ENCODE assay signal across 9 mouse cellular contexts in genomic region chr1:156838177-156838576, GRCm38 (mm10). TPM values are rescaled to one million over a fixed set of nuclear protein-coding genes. Genes with fewer than 3 reads are reported as not detected.
A peak's percentile ranks its signal among the peaks of the same experiment; 100 is the strongest.
DNase-seq lines count a peak whose midpoint lies in the region; ATAC-seq lines count a peak whose summit lies in the region.
"Had no signal": no experiment of that assay in that cellular context is flagged by ENCODE, and none has a peak within 500 bp of the region (broad histone marks: within the 10 kb centered on the region; RNA-seq: fewer than 3 reads in every experiment).

Gene Angptl1, plus strand, starts transcription at chr1:156838562.

- ATAC-seq in forebrain, embryonic 11.5 days (replicated peaks; ENCODE audit: low FRiP score) = peak; percentile 71
- ATAC-seq in neural tube, embryonic 13.5 days (ENCODE audit: low read depth) = 0 out of 2 replicates have a peak, but pooled peaks have one; percentile 65

- whole genome bisulfite sequencing in forebrain, embryonic 11.5 days = 20% methylated on average over 4 of the region's 4 CpGs
- WGBS in neural tube, embryonic 13.5 days = 38% methylated on average over 4 of the region's 4 CpGs

- no peaks in the 10 kb centered on the region for H3K27me3 ChIP-seq in forebrain, embryonic 11.5 days (ENCODE audit: control insufficient read depth, insufficient read depth, low read length)
- no peaks in the 10 kb centered on the region for H3K27me3 ChIP-seq in neural tube, embryonic 13.5 days

- H3K9ac ChIP-seq in forebrain, embryonic 11.5 days (ENCODE audit: low read length) = peak within 1 kb of the TSS; percentile 29; the same call in 1 of the 2 replicates
- 0 out of 2 replicates have a peak within 1 kb of the TSS, but pooled peaks have one; percentile 23 for H3K9ac ChIP-seq in neural tube, embryonic 13.5 days

- H3K4me1 ChIP-seq in forebrain, embryonic 11.5 days (replicated peaks; ENCODE audit: control insufficient read depth, insufficient read depth, low read length) = peaks cover 8% of the 10 kb centered on the region; the same call in 1 of the 2 replicates
- peaks cover 16% of the 10 kb centered on the region for H3K4me1 ChIP-seq in neural tube, embryonic 13.5 days (replicated peaks)

- H3K4me3 ChIP-seq in forebrain, embryonic 11.5 days (ENCODE audit: low read depth, low read length) = no peak within 1 kb of the TSS
- H3K4me3 ChIP-seq in neural tube, embryonic 13.5 days = no peak within 1 kb of the TSS

- H3K27ac ChIP-seq in forebrain, embryonic 11.5 days (ENCODE audit: low read depth, low read length) = peak within 1 kb of the TSS; percentile 60
- peak within 1 kb of the TSS; percentile 15; the same call in 1 of the 2 replicates for H3K27ac ChIP-seq in neural tube, embryonic 13.5 days (replicated peaks)
- H3K27ac ChIP-seq: macrophage had no signal

- peak; percentile 30 for DNase-seq in kidney, adult 11 months
- no peak for DNase-seq in kidney, postnatal 10 days
- no peak for DNase-seq in forebrain, embryonic 11.5 days (ENCODE audit: low spot score)
- peak; percentile 15 for DNase-seq in kidney, adult 18-20 months
- no peak for DNase-seq in cerebellum, adult 9-11 months
- no peak for DNase-seq in cerebellum, adult 11-12 months
- DNase-seq in cerebellum, adult 9-10 months = no peak

- H3K4me2 ChIP-seq in forebrain, embryonic 11.5 days (ENCODE audit: low read depth, low read length, severe bottlenecking) = peak within 1 kb of the TSS; percentile 40; the same call in 1 of the 2 replicates
- H3K4me2 ChIP-seq in neural tube, embryonic 13.5 days = peak within 1 kb of the TSS; percentile 18

- H3K36me3 ChIP-seq in forebrain, embryonic 11.5 days (ENCODE audit: control insufficient read depth, insufficient read depth, low read length) = no peaks in the 10 kb centered on the region
- H3K36me3 ChIP-seq in neural tube, embryonic 13.5 days = 0 out of 2 replicates have a peak, but pooled peaks cover 7% of the 10 kb centered on the region

- H3K9me3 ChIP-seq in forebrain, embryonic 11.5 days (ENCODE audit: control insufficient read depth, low read length) = no peaks in the 10 kb centered on the region
- no peaks in the 10 kb centered on the region for H3K9me3 ChIP-seq in neural tube, embryonic 13.5 days

RNA-seq across cellular contexts. Expression of gene Angptl1, which starts in this region (rescaled TPM):
- polyA plus RNA-seq in forebrain, embryonic 11.5 days (2014; fragmentation: Nextera tagmentation; extraction: Ambion mirVana) = 1.3 and 1.6 TPM in 2 replicates
- polyA plus RNA-seq in neural tube, embryonic 13.5 days (2015; fragmentation: Nextera tagmentation; extraction: Ambion mirVana) = 3.5 and 8.0 TPM in 2 replicates
- polyA plus RNA-seq: macrophage had no signal

Comparison
In these comparisons a context has a peak if more than half of its experiments do, and no peak if none do; other contexts are left out.
1. DNase-seq: peak in kidney, adult 11 months (single experiment) and kidney, adult 18-20 months (single experiment); none in kidney, postnatal 10 days (single experiment), forebrain, embryonic 11.5 days (single experiment), cerebellum, adult 9-11 months (single experiment), cerebellum, adult 11-12 months (single experiment) and cerebellum, adult 9-10 months (single experiment).